23 mouse cellular contexts compared by ENCODE assay signal in the genomic region with DNA sequence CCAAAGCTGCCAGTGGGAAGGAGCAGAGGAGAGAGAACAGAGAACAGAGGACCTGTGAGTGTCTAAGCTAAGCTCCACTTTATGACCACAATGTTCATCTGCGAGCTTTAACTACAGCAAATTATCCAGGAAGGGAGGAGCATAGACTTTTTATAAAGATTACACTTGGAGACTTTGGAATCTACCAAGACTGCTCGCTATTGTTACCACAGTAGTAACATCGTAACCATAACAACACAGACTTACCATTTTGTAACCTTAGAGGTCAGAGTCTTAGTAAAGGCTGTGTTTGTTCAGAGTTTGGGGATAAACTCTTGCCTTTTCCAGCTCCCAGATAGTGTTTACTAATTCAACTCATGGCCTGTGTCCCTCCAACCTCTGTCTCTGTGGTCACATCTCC.
"Had no signal": no experiment of that assay in that cellular context is flagged by ENCODE, and none has a peak within 500 bp of the region (broad histone marks: within the 10 kb centered on the region; RNA-seq: fewer than 3 reads in every experiment).

No protein-coding gene starts in this region.

- DNase-seq: kidney, adult 11 months; kidney, adult 8-10 months; kidney, postnatal 10 days; kidney, postnatal 36 days; layer of hippocampus, postnatal 36 days; lung, adult 2 months; lung, postnatal 14 days; lung, postnatal 4 days; midbrain, embryonic 14.5 days; right cerebral cortex, adult 18-20 months; right cerebral cortex, postnatal 14 days; right cerebral cortex, postnatal 4 days; thymus, adult 2 months; thymus, postnatal 14 days; thymus, postnatal 4 days had no signal

- H3K4me2 ChIP-seq: kidney, embryonic 15.5 days; limb, embryonic 12.5 days; limb, embryonic 15.5 days; liver, embryonic 12.5 days; liver, embryonic 15.5 days; midbrain, embryonic 11.5 days; stomach, embryonic 15.5 days had no signal

- ATAC-seq: liver, embryonic 12.5 days had no signal

- H3K9ac ChIP-seq: kidney, embryonic 15.5 days; limb, embryonic 12.5 days; limb, embryonic 15.5 days; liver, embryonic 12.5 days; liver, embryonic 15.5 days; stomach, embryonic 15.5 days had no signal

- H3K27ac ChIP-seq: kidney, embryonic 15.5 days; left cerebral cortex, adult 2 months; limb, embryonic 12.5 days; limb, embryonic 15.5 days; liver, embryonic 12.5 days; liver, embryonic 15.5 days; stomach, embryonic 15.5 days had no signal

- H3K4me1 ChIP-seq: liver, embryonic 12.5 days; liver, embryonic 15.5 days; stomach, embryonic 15.5 days had no signal

- H3K27me3 ChIP-seq: limb, embryonic 12.5 days; limb, embryonic 15.5 days; liver, embryonic 12.5 days; liver, embryonic 15.5 days; stomach, embryonic 15.5 days had no signal

- H3K9me3 ChIP-seq: kidney, embryonic 15.5 days; limb, embryonic 12.5 days; limb, embryonic 15.5 days; liver, embryonic 12.5 days; liver, embryonic 15.5 days; stomach, embryonic 15.5 days had no signal

- H3K4me3 ChIP-seq: kidney, embryonic 15.5 days; left cerebral cortex, adult 2 months; limb, embryonic 12.5 days; limb, embryonic 15.5 days; liver, embryonic 12.5 days; liver, embryonic 15.5 days; stomach, embryonic 15.5 days had no signal

- H3K36me3 ChIP-seq: kidney, embryonic 15.5 days; limb, embryonic 12.5 days; limb, embryonic 15.5 days; liver, embryonic 12.5 days; liver, embryonic 15.5 days; stomach, embryonic 15.5 days had no signal
